Mouse (Mus musculus) liver, embryonic 16.5 days (tissue): ENCODE results near the gene Serinc3. TPM values are rescaled to one million over a fixed set of nuclear protein-coding genes. Genes with fewer than 3 reads are reported as not detected.
"Not testable (repeated sequence)": the region's sequence is repeated elsewhere in the genome, so short reads cannot be mapped to it uniquely, and the experiment has no call there.

Experiments used
- ATAC-seq: fragments of 200-750 bp; cut with Nextera tagmentation; 2 replicates; pipeline ENCODE4 v1.8.0; 2017; ENCODE audit warnings: low read depth, mild to moderate bottlenecking, moderate number of reproducible peaks, moderate library complexity
- H3K27ac ChIP-seq: fragments of 300-500 bp; sonication (generic); 2 replicates; pipeline ENCODE4 v1.5.1; 2014; ENCODE audit warnings: mild to moderate bottlenecking, low read length
- H3K27me3 ChIP-seq: fragments of 300-500 bp; sonication (generic); 2 replicates; pipeline ENCODE4 v1.6.1; 2014; ENCODE audit warnings: low read depth, low read length, mixed read lengths; ENCODE audit not compliant: control insufficient read depth, insufficient read depth
- H3K36me3 ChIP-seq: fragments of 300-500 bp; sonication (generic); 2 replicates; pipeline ENCODE4 v1.6.1; 2014; ENCODE audit warnings: mild to moderate bottlenecking; ENCODE audit not compliant: control insufficient read depth, insufficient read depth
- H3K4me1 ChIP-seq: fragments of 300-500 bp; sonication (generic); 2 replicates; pipeline ENCODE4 v1.6.1; 2014; ENCODE audit warnings: low read depth, low read length, mixed read lengths; ENCODE audit not compliant: control insufficient read depth
- H3K4me2 ChIP-seq: fragments of 300-500 bp; sonication (generic); 2 replicates; pipeline ENCODE4 v1.6.1; 2014; ENCODE audit warnings: low read depth, low read length, mixed read lengths
- H3K4me3 ChIP-seq: fragments of 300-500 bp; sonication (generic); 2 replicates; pipeline ENCODE4 v1.5.1; 2014; ENCODE audit warnings: low read depth, mild to moderate bottlenecking, low read length
- H3K9ac ChIP-seq: fragments of 300-500 bp; sonication (generic); 2 replicates; pipeline ENCODE4 v1.6.1; 2014; ENCODE audit warnings: low read depth, low read length
- H3K9me3 ChIP-seq: fragments of 300-500 bp; sonication (generic); replicated peaks from 2 replicates; pipeline ENCODE4 v1.6.1; 2016; ENCODE audit warnings: low read length; ENCODE audit not compliant: control insufficient read depth
- WGBS: fragments of 180-500 bp; shearing (Covaris S2); extraction: QIAGEN DNeasy Blood & Tissue Kit; methylation state at CpG from one replicate; pipeline ENCODE4 v1.1.7; 2014; ENCODE audit not compliant: insufficient replicate concordance; 5-methylcytosine and 5-hydroxymethylcytosine counted together
- polyA plus RNA-seq: library from polyadenylated mRNA; unstranded; fragments of >200 nt; fragmentation: Nextera tagmentation; extraction: Ambion mirVana; gene quantifications from 2 replicates; pipeline ENCODE4 v1.2.1, GENCODE M21; 2015

Gene Serinc3
- polyA plus RNA-seq, 1 experiment from 2014 or later = 138 TPM

- Histone ChIP-seq H3K4me2 (peak overlapping the region; percentile 77), H3K9ac (peak overlapping the region; percentile 100), H3K9me3 (no peaks in the 10 kb centered on the region), H3K4me1 (peaks cover 51% of the 10 kb centered on the region), H3K27ac (peak overlapping the region; percentile 100), H3K36me3 (peaks cover 40% of the 10 kb centered on the region), H3K4me3 (peak overlapping the region; percentile 100), H3K27me3 (no peaks in the 10 kb centered on the region)
- WGBS = 18% methylated on average over 30 of the region's 30 CpGs
- ATAC-seq = peak; percentile 75
Measured at GRCm38 (mm10) chr2:163642685-163643575, 2.0 kb downstream of the Serinc3 start.

- WGBS = 25% methylated on average over 3 of the region's 3 CpGs
- Histone ChIP-seq H3K4me3 (peak overlapping the region; percentile 100), H3K36me3 (peaks cover 51% of the 10 kb centered on the region)
Measured at GRCm38 (mm10) chr2:163641681-163642080, 3.2 kb downstream of the Serinc3 start.

GRCm38 (mm10) chr2:163640493-163640892 lies 4.4 kb downstream of the Serinc3 start:
- H3K27ac ChIP-seq = peak overlapping the region; percentile 30; the same call in 1 of the 2 replicates
- no peaks in the 10 kb centered on the region for H3K9me3 ChIP-seq
- 54% methylated on average over 3 of the region's 3 CpGs for WGBS
- peaks cover 61% of the 10 kb centered on the region for H3K36me3 ChIP-seq
- peak overlapping the region; percentile 77 for H3K4me2 ChIP-seq
- no peak for ATAC-seq
- H3K4me3 ChIP-seq = peak overlapping the region; percentile 100
- peaks cover 53% of the 10 kb centered on the region for H3K4me1 ChIP-seq
- no peaks in the 10 kb centered on the region for H3K27me3 ChIP-seq
- no peak overlapping the region for H3K9ac ChIP-seq

More at GRCm38 (mm10) chr2:163641681-163642080, 3.2 kb downstream of the Serinc3 start:
- peaks cover 60% of the 10 kb centered on the region for H3K4me1 ChIP-seq
- ATAC-seq = no peak
- no peaks in the 10 kb centered on the region for H3K9me3 ChIP-seq
- peak overlapping the region; percentile 77 for H3K4me2 ChIP-seq
- H3K27ac ChIP-seq = peak overlapping the region; percentile 100
- H3K27me3 ChIP-seq = no peaks in the 10 kb centered on the region
- H3K9ac ChIP-seq = peak overlapping the region; percentile 100

GRCm38 (mm10) chr2:163637655-163638266 lies 7.2 kb downstream of the Serinc3 start:
- H3K4me1 ChIP-seq = peaks cover 49% of the 10 kb centered on the region
- peak overlapping the region; percentile 18; the same call in 1 of the 2 replicates for H3K9ac ChIP-seq
- no peak overlapping the region for H3K4me3 ChIP-seq

GRCm38 (mm10) chr2:163636057-163636456 lies 8.9 kb downstream of the Serinc3 start:
- no peaks in the 10 kb centered on the region for H3K27me3 ChIP-seq
- 83% methylated on average over 2 of the region's 2 CpGs for WGBS
- peaks cover 91% of the 10 kb centered on the region for H3K36me3 ChIP-seq
- no peak overlapping the region for H3K4me3 ChIP-seq
- H3K4me2 ChIP-seq = no peak overlapping the region
- H3K9ac ChIP-seq = no peak overlapping the region
- H3K4me1 ChIP-seq = peaks cover 37% of the 10 kb centered on the region
- ATAC-seq = no peak
- no peaks in the 10 kb centered on the region for H3K9me3 ChIP-seq
- no peak overlapping the region for H3K27ac ChIP-seq

More at GRCm38 (mm10) chr2:163637655-163638266, 7.2 kb downstream of the Serinc3 start:
- ATAC-seq = no peak
- Histone ChIP-seq H3K27ac (peak overlapping the region; percentile 30; the same call in 1 of the 2 replicates), H3K4me2 (peak overlapping the region; percentile 28), H3K9me3 (no peaks in the 10 kb centered on the region), H3K36me3 (peaks cover 82% of the 10 kb centered on the region), H3K27me3 (no peaks in the 10 kb centered on the region)
- 38% methylated on average over 5 of the region's 5 CpGs for WGBS

GRCm38 (mm10) chr2:163634211-163634610 lies 10.7 kb downstream of the Serinc3 start:
- no peaks in the 10 kb centered on the region for H3K27me3 ChIP-seq
- no peak overlapping the region for H3K9ac ChIP-seq
- H3K9me3 ChIP-seq = no peaks in the 10 kb centered on the region
- peaks cover 93% of the 10 kb centered on the region for H3K36me3 ChIP-seq
- H3K4me1 ChIP-seq = peaks cover 21% of the 10 kb centered on the region
- H3K27ac ChIP-seq = no peak overlapping the region
- H3K4me2 ChIP-seq = no peak overlapping the region
- 81% methylated on average over 2 of the region's 2 CpGs for WGBS
- ATAC-seq = no peak
- H3K4me3 ChIP-seq = no peak overlapping the region

GRCm38 (mm10) chr2:163631715-163632114 lies 13.2 kb downstream of the Serinc3 start:
- H3K4me3 ChIP-seq = no peak overlapping the region
- WGBS = 95% methylated on average over 2 of the region's 2 CpGs
- H3K27me3 ChIP-seq = no peaks in the 10 kb centered on the region
- H3K27ac ChIP-seq = no peak overlapping the region
- ATAC-seq = no peak
- H3K4me2 ChIP-seq = no peak overlapping the region
- peaks cover 95% of the 10 kb centered on the region for H3K36me3 ChIP-seq
- H3K9me3 ChIP-seq = no peaks in the 10 kb centered on the region
- H3K9ac ChIP-seq = no peak overlapping the region
- no peaks in the 10 kb centered on the region for H3K4me1 ChIP-seq

GRCm38 (mm10) chr2:163631223-163631622 lies 13.7 kb downstream of the Serinc3 start:
- Histone ChIP-seq H3K36me3 (peaks cover 95% of the 10 kb centered on the region), H3K27me3 (no peaks in the 10 kb centered on the region), H3K9me3 (no peaks in the 10 kb centered on the region), H3K27ac (no peak overlapping the region), H3K4me1 (no peaks in the 10 kb centered on the region), H3K9ac (no peak overlapping the region), H3K4me2 (no peak overlapping the region), H3K4me3 (no peak overlapping the region)
- WGBS = 92% methylated on average over 4 of the region's 4 CpGs
- no peak for ATAC-seq

- not testable (repeated sequence) for H3K9ac ChIP-seq
- H3K36me3 ChIP-seq = peaks cover 94% of the 10 kb centered on the region
Measured at GRCm38 (mm10) chr2:163621401-163621800, 23.5 kb downstream of the Serinc3 start.

More at GRCm38 (mm10) chr2:163621401-163621800, 23.5 kb downstream of the Serinc3 start:
- not testable (repeated sequence) for H3K4me2 ChIP-seq, H3K27me3 ChIP-seq, H3K27ac ChIP-seq, ATAC-seq, H3K4me3 ChIP-seq, H3K9me3 ChIP-seq, H3K4me1 ChIP-seq
- 89% methylated on average over 3 of the region's 3 CpGs for WGBS
